Comparison of ENCODE assay signal across 8 mouse cellular contexts in the genomic region with DNA sequence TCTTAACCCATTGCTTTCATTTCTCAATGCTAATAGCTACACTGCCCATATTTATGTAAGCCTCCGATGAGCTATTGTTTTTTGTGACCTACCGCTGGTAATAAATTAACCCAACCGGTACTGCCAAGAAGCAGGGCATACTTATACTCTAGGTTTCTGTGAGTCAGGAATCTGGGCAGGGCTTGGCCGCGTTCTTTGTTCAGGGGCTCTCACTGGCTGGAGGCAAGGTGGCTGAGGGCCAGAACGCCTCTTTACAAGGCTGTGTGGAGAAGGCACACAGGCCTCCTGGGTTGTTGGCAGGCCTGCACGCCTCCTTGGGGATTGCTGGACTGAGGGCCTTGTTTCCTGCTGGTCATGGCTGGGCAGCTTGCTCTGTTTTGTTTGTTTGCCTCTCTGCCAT. TPM values are rescaled to one million over a fixed set of nuclear protein-coding genes. Genes with fewer than 3 reads are reported as not detected.
DNase-seq lines count a peak whose midpoint lies in the region; ATAC-seq lines count a peak whose summit lies in the region.

No protein-coding gene starts in this region.

- peaks cover 18% of the 10 kb centered on the region for H3K4me1 ChIP-seq in forebrain, embryonic 13.5 days
- H3K4me1 ChIP-seq in forebrain, embryonic 10.5 days = no peaks in the 10 kb centered on the region
- H3K4me1 ChIP-seq in embryonic facial prominence, embryonic 14.5 days (ENCODE audit: control insufficient read depth, insufficient read depth, low read length) = no peaks in the 10 kb centered on the region

- ATAC-seq in forebrain, embryonic 13.5 days = peak; percentile 87
- ATAC-seq in embryonic facial prominence, embryonic 14.5 days (ENCODE audit: low read depth) = peak; percentile 55; the same call in 1 of the 2 replicates

- 57% methylated on average over 7 of the region's 7 CpGs for WGBS in forebrain, embryonic 13.5 days
- WGBS in forebrain, embryonic 10.5 days = 88% methylated on average over 7 of the region's 7 CpGs
- 68% methylated on average over 7 of the region's 7 CpGs for WGBS in embryonic facial prominence, embryonic 14.5 days

- no peak for DNase-seq in forebrain, embryonic 10.5 days (ENCODE audit: extremely low spot score, low spot score)
- DNase-seq in NIH3T3 (ENCODE audit: low read depth) = peak; percentile 65
- peak; percentile 42 for DNase-seq in embryonic facial prominence, embryonic 14.5 days (ENCODE audit: low spot score)
- peak; percentile 99 for DNase-seq in kidney, adult 9 months
- peak; percentile 81 for DNase-seq in lung, postnatal 10 days
- peak; percentile 29 for DNase-seq in urinary bladder, postnatal 25 days (ENCODE audit: low spot score)
- no peak for DNase-seq in yolk sac, embryonic 10.5 days (ENCODE audit: low spot score)

- no peaks in the 10 kb centered on the region for H3K27me3 ChIP-seq in forebrain, embryonic 13.5 days
- peaks cover 4% of the 10 kb centered on the region; the same call in 1 of the 2 replicates for H3K27me3 ChIP-seq in forebrain, embryonic 10.5 days (ENCODE audit: poor library complexity, severe bottlenecking)
- H3K27me3 ChIP-seq in embryonic facial prominence, embryonic 14.5 days (replicated peaks; ENCODE audit: control insufficient read depth, insufficient read depth, low read length) = no peaks in the 10 kb centered on the region

- H3K27ac ChIP-seq in forebrain, embryonic 13.5 days = peak overlapping the region; percentile 46; the same call in 1 of the 2 replicates
- H3K27ac ChIP-seq in forebrain, embryonic 10.5 days = no peak overlapping the region
- no peak overlapping the region for H3K27ac ChIP-seq in embryonic facial prominence, embryonic 14.5 days (replicated peaks; ENCODE audit: low read depth, low read length)

- H3K9ac ChIP-seq in forebrain, embryonic 13.5 days = no peak overlapping the region
- no peak overlapping the region for H3K9ac ChIP-seq in embryonic facial prominence, embryonic 14.5 days (ENCODE audit: low read depth, low read length)

- no peak overlapping the region for H3K4me2 ChIP-seq in forebrain, embryonic 13.5 days
- no peak overlapping the region for H3K4me2 ChIP-seq in embryonic facial prominence, embryonic 14.5 days (ENCODE audit: low read depth, low read length)

- no peaks in the 10 kb centered on the region for H3K36me3 ChIP-seq in forebrain, embryonic 13.5 days (ENCODE audit: poor library complexity, severe bottlenecking)
- no peaks in the 10 kb centered on the region for H3K36me3 ChIP-seq in forebrain, embryonic 10.5 days (replicated peaks)
- H3K36me3 ChIP-seq in embryonic facial prominence, embryonic 14.5 days (ENCODE audit: control insufficient read depth, insufficient read depth, low read length) = no peaks in the 10 kb centered on the region

- H3K4me3 ChIP-seq in forebrain, embryonic 13.5 days = no peak overlapping the region
- H3K4me3 ChIP-seq in forebrain, embryonic 10.5 days = no peak overlapping the region
- H3K4me3 ChIP-seq in embryonic facial prominence, embryonic 14.5 days (ENCODE audit: low read depth, low read length) = no peak overlapping the region

- H3K9me3 ChIP-seq in forebrain, embryonic 13.5 days (replicated peaks) = no peaks in the 10 kb centered on the region
- no peaks in the 10 kb centered on the region for H3K9me3 ChIP-seq in forebrain, embryonic 10.5 days
- no peaks in the 10 kb centered on the region for H3K9me3 ChIP-seq in embryonic facial prominence, embryonic 14.5 days (ENCODE audit: control insufficient read depth, low read length)

RNA-seq across cellular contexts. Expression of a gene that starts 1.1 kb away (rescaled TPM):
- 3.1 and 5.4 TPM in 2 replicates for polyA plus RNA-seq in forebrain, embryonic 13.5 days (2015; fragmentation: Nextera tagmentation; extraction: Ambion mirVana)
- 3.6 and 4.7 TPM in 2 replicates for polyA plus RNA-seq in forebrain, embryonic 10.5 days (2016; fragmentation: Nextera tagmentation; extraction: Ambion mirVana)
- 2.1 and 2.5 TPM in 2 replicates for polyA plus RNA-seq in embryonic facial prominence, embryonic 14.5 days (2014; fragmentation: Nextera tagmentation; extraction: Ambion mirVana)

RNA-seq across cellular contexts. Expression of a gene that starts 45.3 kb away (rescaled TPM):
- polyA plus RNA-seq in forebrain, embryonic 13.5 days (2015; fragmentation: Nextera tagmentation; extraction: Ambion mirVana) = 3.2 and 3.5 TPM in 2 replicates
- 2.8 and 4.1 TPM in 2 replicates for polyA plus RNA-seq in forebrain, embryonic 10.5 days (2016; fragmentation: Nextera tagmentation; extraction: Ambion mirVana)
- polyA plus RNA-seq in embryonic facial prominence, embryonic 14.5 days (2014; fragmentation: Nextera tagmentation; extraction: Ambion mirVana) = 7.9 and 11.1 TPM in 2 replicates

Comparison
In these comparisons a context has a peak if more than half of its experiments do, and no peak if none do; other contexts are left out.
1. DNase-seq: peak in NIH3T3 (single experiment), embryonic facial prominence, embryonic 14.5 days (single experiment), kidney, adult 9 months (single experiment), lung, postnatal 10 days (single experiment) and urinary bladder, postnatal 25 days (single experiment); none in forebrain, embryonic 10.5 days (single experiment) and yolk sac, embryonic 10.5 days (single experiment).